Mouse (Mus musculus) heart, postnatal 0 days (tissue): ENCODE results near the gene Cmip. TPM values are rescaled to one million over a fixed set of nuclear protein-coding genes. Genes with fewer than 3 reads are reported as not detected.

Source experiments
- ATAC-seq: fragments of 200-750 bp; cut with Nextera tagmentation; 2 replicates; pipeline ENCODE4 v1.8.0; 2017; ENCODE audit warnings: low read depth, moderate number of reproducible peaks, moderate library complexity; ENCODE audit not compliant: insufficient read depth
- DNase-seq: peaks from one replicate; pipeline ENCODE4 v3.0.0-alpha.2; 2016; ENCODE audit warnings: low spot score
- H3K27ac ChIP-seq: fragments of 300-500 bp; sonication (generic); 2 replicates; pipeline ENCODE4 v1.5.1; 2014; ENCODE audit warnings: low read depth, mild to moderate bottlenecking
- H3K27me3 ChIP-seq: fragments of 300-500 bp; sonication (generic); 2 replicates; pipeline ENCODE4 v1.6.1; 2014; ENCODE audit warnings: low read length, mixed read lengths; ENCODE audit not compliant: control insufficient read depth, insufficient read depth
- H3K36me3 ChIP-seq: fragments of 300-500 bp; sonication (generic); replicated peaks from 2 replicates; pipeline ENCODE4 v1.6.1; 2014; ENCODE audit warnings: low read length, mixed read lengths; ENCODE audit not compliant: control insufficient read depth, insufficient read depth
- H3K4me1 ChIP-seq: fragments of 300-500 bp; sonication (generic); 2 replicates; pipeline ENCODE4 v1.6.1; 2014; ENCODE audit warnings: antibody characterized with exemption; ENCODE audit not compliant: control insufficient read depth, insufficient read depth
- H3K4me2 ChIP-seq: fragments of 300-500 bp; sonication (generic); 2 replicates; pipeline ENCODE4 v1.6.1; 2014; ENCODE audit warnings: low read depth, mild to moderate bottlenecking, low read length, moderate library complexity
- H3K4me3 ChIP-seq: fragments of 300-500 bp; sonication (generic); 2 replicates; pipeline ENCODE4 v1.5.1; 2014; ENCODE audit warnings: low read depth, low read length
- H3K9ac ChIP-seq: fragments of 300-500 bp; sonication (generic); replicated peaks from 2 replicates; pipeline ENCODE4 v1.6.1; 2014; ENCODE audit warnings: low read depth, low read length, mixed read lengths
- H3K9me3 ChIP-seq: fragments of 300-500 bp; sonication (generic); replicated peaks from 2 replicates; pipeline ENCODE4 v1.6.1; 2016; ENCODE audit warnings: low read length; ENCODE audit not compliant: control insufficient read depth
- CTCF ChIP-seq: IDR thresholded peaks from 2 replicates; pipeline ENCODE4 v1.5.1; 2016; ENCODE audit warnings: antibody characterized with exemption, control low read depth, low read depth
- EP300 ChIP-seq: IDR thresholded peaks from 2 replicates; pipeline ENCODE4 v1.6.1; 2016; ENCODE audit warnings: antibody characterized with exemption, low read depth
- WGBS: fragments of 180-500 bp; shearing (Covaris S2); extraction: QIAGEN DNeasy Blood & Tissue Kit; methylation state at CpG from one replicate; pipeline ENCODE4 v1.1.7; 2014; 5-methylcytosine and 5-hydroxymethylcytosine counted together
- polyA plus RNA-seq: library from polyadenylated mRNA; unstranded; fragments of >200 nt; fragmentation: Nextera tagmentation; extraction: Ambion mirVana; gene quantifications from 2 replicates; pipeline ENCODE4 v1.2.1, GENCODE M21; 2015
- total RNA-seq: library from RNA; depleted of rRNA; stranded (reverse); fragments of >200 nt; gene quantifications from 2 replicates; pipeline ENCODE4 v1.2.3, GENCODE M21; 2014; ENCODE audit warnings: low replicate concordance

Gene Cmip
- total and polyA plus RNA-seq, 2 experiments from 2014 or later, result 5.7 to 11.1 TPM

DNA sequence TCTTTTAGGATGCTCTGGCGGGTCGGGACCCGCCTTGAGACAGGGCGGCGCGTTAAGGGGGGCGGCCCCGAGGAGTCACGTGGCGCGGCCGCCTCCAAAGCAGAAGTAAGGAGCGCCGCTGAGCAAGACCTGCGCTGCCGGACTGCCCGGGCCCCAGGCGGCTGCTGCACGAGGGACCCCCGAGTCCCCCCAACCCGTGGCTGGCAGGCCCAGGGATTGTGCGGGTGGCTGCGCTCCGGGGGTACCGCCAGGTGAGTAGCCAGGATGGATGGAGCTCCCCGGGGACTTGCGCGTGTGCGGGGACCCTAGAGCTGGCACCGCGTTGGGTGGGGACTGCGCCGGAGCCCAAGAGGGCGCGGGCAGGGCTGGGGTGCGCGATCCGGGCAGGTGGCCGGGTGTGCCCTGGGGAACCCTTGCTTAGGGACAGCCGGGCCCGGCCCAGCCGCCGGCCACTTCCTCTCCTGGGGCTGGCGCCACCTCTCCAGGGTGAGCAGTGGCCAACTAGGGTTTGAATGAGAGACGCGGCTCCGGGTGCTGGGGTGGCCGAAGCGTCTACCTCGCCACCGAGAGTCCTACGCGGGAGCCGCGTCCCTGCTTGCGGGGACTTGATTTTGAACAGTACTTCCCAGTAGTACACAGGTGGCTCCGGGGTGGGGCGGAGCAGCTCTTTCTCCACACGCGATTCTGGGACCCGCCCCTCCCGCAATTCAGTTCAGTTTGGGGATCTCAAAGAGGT lies 241.5 kb downstream of the Cmip start, which contains the start of gene Plcg2:
TSS of gene Plcg2 (plus strand) at position 113 of the 736 bp plus-strand sequence.
- H3K36me3 ChIP-seq, result no peaks in the 10 kb centered on the region
- H3K27me3 ChIP-seq, result peaks cover 2% of the 10 kb centered on the region; the same call in 1 of the 2 replicates
- H3K27ac ChIP-seq, result no peak within 1 kb of the TSS
- TF ChIP-seq EP300, result no peak
- TF ChIP-seq CTCF, result no peak
- peak within 1 kb of the TSS; percentile 60 for H3K4me3 ChIP-seq
- H3K4me1 ChIP-seq, result peaks cover 23% of the 10 kb centered on the region
- H3K4me2 ChIP-seq, result peak within 1 kb of the TSS; percentile 96
- WGBS, result 1% methylated on average over 62 of the region's 62 CpGs
- DNase-seq (peak; percentile 7), ATAC-seq (peak; percentile 63)
- no peaks in the 10 kb centered on the region for H3K9me3 ChIP-seq
- peak within 1 kb of the TSS; percentile 53 for H3K9ac ChIP-seq

DNA sequence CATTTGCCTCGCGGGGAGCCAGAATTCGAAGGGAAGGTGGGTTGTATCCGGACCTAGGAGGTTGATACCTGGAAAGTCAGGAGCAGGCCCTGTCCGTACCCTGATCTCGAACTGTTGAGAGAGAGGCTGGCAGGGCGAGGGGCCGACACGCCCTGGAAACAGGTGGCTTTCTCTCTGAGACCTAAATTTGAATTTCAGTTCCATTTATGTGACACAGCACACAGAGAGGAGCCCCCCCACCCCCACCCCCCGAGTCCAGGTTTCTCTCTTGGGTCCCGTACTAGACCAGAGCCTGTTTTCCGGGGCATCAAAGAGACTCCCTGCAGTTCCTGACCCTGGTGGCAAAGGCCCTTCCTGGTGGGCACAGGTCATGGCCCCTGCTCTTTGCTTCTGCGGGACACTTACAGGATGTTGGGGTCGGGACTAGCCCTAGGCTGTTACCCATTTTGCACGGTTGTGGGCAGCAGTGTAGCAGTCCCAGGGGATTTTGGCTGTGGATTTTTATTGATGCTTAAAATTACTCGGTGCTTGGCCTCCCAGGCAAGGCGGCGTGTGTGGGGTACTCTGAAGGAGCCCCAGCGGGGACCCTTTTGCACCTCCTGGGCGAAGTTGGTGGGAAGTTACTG lies 242.2 kb downstream of the Cmip start:
- ATAC-seq (no peak), DNase-seq (no peak)
- Histone ChIP-seq H3K27me3 (peaks cover 2% of the 10 kb centered on the region; the same call in 1 of the 2 replicates), H3K9me3 (no peaks in the 10 kb centered on the region), H3K36me3 (no peaks in the 10 kb centered on the region), H3K4me1 (peaks cover 18% of the 10 kb centered on the region), H3K4me2 (peak overlapping the region; percentile 96), H3K4me3 (peak overlapping the region; percentile 60), H3K9ac (peak overlapping the region; percentile 53; the same call in 1 of the 2 replicates), H3K27ac (no peak overlapping the region)
- WGBS, result 28% methylated on average over 20 of the region's 20 CpGs
- no peak for TF ChIP-seq EP300
- no peak for TF ChIP-seq CTCF

DNA sequence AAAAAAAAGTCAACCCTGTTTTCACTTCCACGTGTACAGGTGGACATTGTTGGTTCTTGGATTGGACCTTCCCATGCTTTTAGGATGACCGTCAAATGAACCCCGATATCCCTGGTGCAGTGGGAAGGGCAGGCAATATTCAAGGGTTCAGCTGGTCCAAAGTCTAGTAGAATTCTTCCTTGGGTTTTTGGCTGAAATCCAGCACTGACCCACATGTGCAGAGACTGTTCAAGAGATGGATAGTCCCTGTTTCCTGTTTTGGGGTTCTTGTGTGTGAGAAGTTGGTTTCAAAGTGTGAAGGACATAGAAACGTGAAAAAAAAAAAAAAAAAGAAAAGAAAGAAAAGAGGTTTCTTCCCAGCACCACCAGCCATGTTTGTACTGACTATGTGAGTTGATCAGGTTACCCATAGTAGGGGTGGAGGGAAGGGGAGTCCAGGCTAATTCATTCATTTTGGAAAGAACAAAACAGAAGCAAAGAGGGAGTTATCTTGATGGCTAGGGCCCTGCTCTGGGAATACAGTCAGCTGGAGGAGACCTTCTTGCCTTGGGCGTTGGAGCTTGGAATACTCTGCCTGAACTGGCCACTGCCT lies 243.5 kb downstream of the Cmip start:
- H3K36me3 ChIP-seq, result no peaks in the 10 kb centered on the region
- no peak overlapping the region for H3K9ac ChIP-seq
- peaks cover 18% of the 10 kb centered on the region for H3K4me1 ChIP-seq
- peaks cover 2% of the 10 kb centered on the region; the same call in 1 of the 2 replicates for H3K27me3 ChIP-seq
- DNase-seq (no peak), ATAC-seq (no peak)
- no peaks in the 10 kb centered on the region for H3K9me3 ChIP-seq
- WGBS, result 73% methylated on average over 5 of the region's 5 CpGs
- no peak overlapping the region for H3K27ac ChIP-seq
- H3K4me2 ChIP-seq, result no peak overlapping the region
- H3K4me3 ChIP-seq, result no peak overlapping the region
- TF ChIP-seq EP300, result no peak
- no peak for TF ChIP-seq CTCF

DNA sequence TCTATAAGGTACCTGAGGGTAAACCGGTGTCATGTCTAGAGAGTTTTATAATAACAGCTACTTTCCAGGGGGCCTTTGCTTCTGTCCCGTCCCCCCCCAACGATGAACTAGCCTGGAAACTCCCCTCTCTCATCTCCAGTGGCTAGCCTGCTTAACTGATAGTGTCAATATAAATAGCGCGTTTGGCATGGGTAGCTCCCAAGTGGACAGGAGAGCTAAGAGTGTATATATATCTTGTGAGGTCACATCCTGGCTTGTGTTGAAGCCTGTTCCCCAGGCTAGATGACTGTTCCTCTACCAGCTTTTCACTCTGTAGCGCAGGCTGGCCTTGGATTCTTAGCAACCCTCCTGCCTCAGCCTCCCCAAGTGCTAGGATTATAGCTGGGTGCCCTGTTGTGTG lies 244.5 kb downstream of the Cmip start:
- no peak overlapping the region for H3K27ac ChIP-seq
- H3K36me3 ChIP-seq, result no peaks in the 10 kb centered on the region
- DNase-seq (peak; percentile 57), ATAC-seq (peak; percentile 69)
- peaks cover 18% of the 10 kb centered on the region for H3K4me1 ChIP-seq
- H3K9ac ChIP-seq, result no peak overlapping the region
- no peak overlapping the region for H3K4me2 ChIP-seq
- H3K4me3 ChIP-seq, result no peak overlapping the region
- peaks cover 2% of the 10 kb centered on the region; the same call in 1 of the 2 replicates for H3K27me3 ChIP-seq
- TF ChIP-seq EP300 (no peak), CTCF (no peak)
- 49% methylated on average over 6 of the region's 6 CpGs for WGBS
- no peaks in the 10 kb centered on the region for H3K9me3 ChIP-seq

DNA sequence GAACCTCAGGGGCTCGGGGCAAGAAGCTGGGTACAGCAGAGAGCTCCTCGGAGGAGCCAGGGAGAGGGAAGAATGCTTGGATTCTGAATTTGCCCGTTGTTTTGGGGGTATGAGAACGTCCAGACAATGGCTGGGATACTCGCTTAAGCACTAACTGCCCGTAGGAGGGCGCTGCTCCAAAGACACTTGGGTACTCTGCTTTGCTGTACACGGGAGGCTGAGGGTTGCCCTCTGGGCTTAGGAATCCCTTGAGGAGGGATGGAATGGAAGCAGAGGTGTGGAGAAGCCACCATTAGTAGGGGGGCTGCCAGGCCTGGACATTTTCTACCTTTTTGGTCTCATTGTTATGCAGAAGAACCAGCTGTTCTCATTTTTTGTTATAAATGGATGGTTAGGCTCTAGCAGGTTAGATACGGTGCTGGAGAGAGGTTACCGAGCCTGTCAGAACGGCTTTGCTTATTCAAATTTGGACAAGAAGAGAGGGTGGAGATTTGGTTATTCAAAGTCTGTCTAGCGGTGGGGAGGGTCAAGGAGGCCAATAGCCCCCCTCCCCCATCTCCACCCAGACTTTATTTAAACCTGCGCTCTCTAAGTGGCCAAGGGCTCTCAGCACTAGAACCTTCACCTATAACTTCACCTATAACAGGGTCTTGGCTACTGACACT lies 246.7 kb downstream of the Cmip start:
- ATAC-seq (no peak), DNase-seq (no peak)
- peaks cover 11% of the 10 kb centered on the region; the same call in 1 of the 2 replicates for H3K4me1 ChIP-seq
- no peaks in the 10 kb centered on the region for H3K36me3 ChIP-seq
- H3K4me2 ChIP-seq, result no peak overlapping the region
- no peak overlapping the region for H3K4me3 ChIP-seq
- no peak overlapping the region for H3K9ac ChIP-seq
- 74% methylated on average over 13 of the region's 13 CpGs for WGBS
- TF ChIP-seq EP300 (no peak), CTCF (no peak)
- H3K9me3 ChIP-seq, result no peaks in the 10 kb centered on the region
- no peak overlapping the region for H3K27ac ChIP-seq
- H3K27me3 ChIP-seq, result peaks cover 2% of the 10 kb centered on the region; the same call in 1 of the 2 replicates
